Mouse (Mus musculus) heart, postnatal 0 days (tissue): ENCODE results near the gene Carmil2. TPM values are rescaled to one million over a fixed set of nuclear protein-coding genes. Genes with fewer than 3 reads are reported as not detected.

Source experiments
- ATAC-seq: fragments of 200-750 bp; cut with Nextera tagmentation; 2 replicates; pipeline ENCODE4 v1.8.0; 2017; ENCODE audit warnings: low read depth, moderate number of reproducible peaks, moderate library complexity; ENCODE audit not compliant: insufficient read depth
- DNase-seq: peaks from one replicate; pipeline ENCODE4 v3.0.0-alpha.2; 2016; ENCODE audit warnings: low spot score
- H3K27ac ChIP-seq: fragments of 300-500 bp; sonication (generic); 2 replicates; pipeline ENCODE4 v1.5.1; 2014; ENCODE audit warnings: low read depth, mild to moderate bottlenecking
- H3K27me3 ChIP-seq: fragments of 300-500 bp; sonication (generic); 2 replicates; pipeline ENCODE4 v1.6.1; 2014; ENCODE audit warnings: low read length, mixed read lengths; ENCODE audit not compliant: control insufficient read depth, insufficient read depth
- H3K36me3 ChIP-seq: fragments of 300-500 bp; sonication (generic); replicated peaks from 2 replicates; pipeline ENCODE4 v1.6.1; 2014; ENCODE audit warnings: low read length, mixed read lengths; ENCODE audit not compliant: control insufficient read depth, insufficient read depth
- H3K4me1 ChIP-seq: fragments of 300-500 bp; sonication (generic); 2 replicates; pipeline ENCODE4 v1.6.1; 2014; ENCODE audit warnings: antibody characterized with exemption; ENCODE audit not compliant: control insufficient read depth, insufficient read depth
- H3K4me2 ChIP-seq: fragments of 300-500 bp; sonication (generic); 2 replicates; pipeline ENCODE4 v1.6.1; 2014; ENCODE audit warnings: low read depth, mild to moderate bottlenecking, low read length, moderate library complexity
- H3K4me3 ChIP-seq: fragments of 300-500 bp; sonication (generic); 2 replicates; pipeline ENCODE4 v1.5.1; 2014; ENCODE audit warnings: low read depth, low read length
- H3K9ac ChIP-seq: fragments of 300-500 bp; sonication (generic); replicated peaks from 2 replicates; pipeline ENCODE4 v1.6.1; 2014; ENCODE audit warnings: low read depth, low read length, mixed read lengths
- H3K9me3 ChIP-seq: fragments of 300-500 bp; sonication (generic); replicated peaks from 2 replicates; pipeline ENCODE4 v1.6.1; 2016; ENCODE audit warnings: low read length; ENCODE audit not compliant: control insufficient read depth
- CTCF ChIP-seq: IDR thresholded peaks from 2 replicates; pipeline ENCODE4 v1.5.1; 2016; ENCODE audit warnings: antibody characterized with exemption, control low read depth, low read depth
- EP300 ChIP-seq: IDR thresholded peaks from 2 replicates; pipeline ENCODE4 v1.6.1; 2016; ENCODE audit warnings: antibody characterized with exemption, low read depth
- WGBS: fragments of 180-500 bp; shearing (Covaris S2); extraction: QIAGEN DNeasy Blood & Tissue Kit; methylation state at CpG from one replicate; pipeline ENCODE4 v1.1.7; 2014; 5-methylcytosine and 5-hydroxymethylcytosine counted together
- polyA plus RNA-seq: library from polyadenylated mRNA; unstranded; fragments of >200 nt; fragmentation: Nextera tagmentation; extraction: Ambion mirVana; gene quantifications from 2 replicates; pipeline ENCODE4 v1.2.1, GENCODE M21; 2015
- total RNA-seq: library from RNA; depleted of rRNA; stranded (reverse); fragments of >200 nt; gene quantifications from 2 replicates; pipeline ENCODE4 v1.2.3, GENCODE M21; 2014; ENCODE audit warnings: low replicate concordance

Carmil2 gene
- total and polyA plus RNA-seq, 2 experiments from 2014 or later, result 0.05 to 1.3 TPM

DNA sequence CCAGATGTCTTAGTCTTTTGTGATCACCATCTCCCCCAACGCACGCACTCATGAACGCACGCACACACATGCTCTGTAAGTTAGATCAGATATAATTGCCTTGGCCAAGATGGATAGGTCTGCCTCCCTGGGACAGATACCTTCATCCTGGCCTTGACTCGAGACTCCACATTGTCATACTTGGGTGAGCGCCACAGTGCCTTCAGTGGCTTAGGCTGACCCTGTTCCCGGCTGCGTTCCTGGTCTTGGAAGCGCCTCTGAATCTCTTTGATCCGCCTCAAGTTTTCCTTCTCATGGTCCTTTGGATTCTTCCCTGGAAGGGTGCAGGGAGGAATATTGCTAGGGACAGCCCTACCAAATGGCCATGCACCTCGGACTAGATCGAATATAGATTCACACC, 20.4 kb downstream of the Carmil2 start:
- Histone ChIP-seq H3K4me2 (no peak overlapping the region), H3K36me3 (no peaks in the 10 kb centered on the region), H3K9ac (no peak overlapping the region), H3K4me3 (no peak overlapping the region), H3K27me3 (no peaks in the 10 kb centered on the region), H3K4me1 (peaks cover 12% of the 10 kb centered on the region; the same call in 1 of the 2 replicates), H3K9me3 (no peaks in the 10 kb centered on the region), H3K27ac (no peak overlapping the region)
- 87% methylated on average over 12 of the region's 12 CpGs for WGBS
- DNase-seq (no peak), ATAC-seq (no peak)
- TF ChIP-seq CTCF (no peak), EP300 (no peak)

DNA sequence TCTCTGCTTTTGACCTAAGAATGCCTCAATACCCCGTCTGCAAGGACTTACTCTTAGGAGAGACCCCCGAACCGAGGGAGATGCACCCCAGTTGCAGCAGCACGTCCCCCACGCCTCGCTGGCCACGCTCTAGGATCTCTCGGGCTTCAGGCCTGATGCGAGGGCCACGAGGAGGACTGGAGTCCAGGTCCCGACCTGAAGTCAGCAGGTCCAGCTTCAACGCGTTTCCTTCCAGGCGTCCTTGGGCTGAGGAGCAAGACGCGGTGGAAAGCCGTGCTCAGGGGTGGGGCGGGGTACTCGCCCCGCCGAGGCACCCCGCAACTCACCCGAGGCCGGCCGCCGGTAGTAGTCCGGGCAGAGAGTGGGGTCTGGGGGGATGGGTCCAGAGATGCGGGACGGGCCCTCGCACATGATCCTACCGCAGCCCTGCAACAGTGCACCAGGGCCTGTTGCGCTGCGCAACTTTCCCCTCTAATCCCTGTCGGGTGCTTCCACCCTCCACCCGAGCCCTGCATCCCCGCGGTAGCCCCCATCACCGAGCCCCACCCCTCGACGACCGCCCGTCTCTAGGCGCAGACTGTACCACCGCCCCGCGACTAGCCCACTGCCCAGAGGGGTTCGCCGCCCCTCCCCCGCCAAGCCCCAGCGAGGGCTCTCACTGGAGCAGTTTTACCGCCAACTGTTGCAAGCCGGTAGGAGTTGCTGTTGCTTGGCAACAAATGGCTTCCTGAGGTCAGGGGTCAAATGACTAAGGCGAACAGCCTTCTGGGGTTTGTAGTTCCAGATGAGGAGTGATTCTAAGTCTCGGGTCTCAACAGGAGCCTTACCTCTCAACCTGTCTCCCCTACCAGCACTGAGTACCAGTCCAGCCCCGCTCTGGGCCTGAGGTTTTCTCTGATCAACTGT, 21.7 kb downstream of the Carmil2 start, which contains the start of the genes 4933405L10Rik and Enkd1:
Gene 4933405L10Rik (plus strand): TSS at position 158 of the 906 bp plus-strand sequence.
Gene Enkd1 (minus strand): TSS at position 713 of the 906 bp plus-strand sequence.
- Histone ChIP-seq H3K9ac (peak within 1 kb of the TSS; percentile 51), H3K9me3 (no peaks in the 10 kb centered on the region), H3K27ac (no peak within 1 kb of the TSS), H3K27me3 (no peaks in the 10 kb centered on the region), H3K36me3 (no peaks in the 10 kb centered on the region), H3K4me3 (peak within 1 kb of the TSS; percentile 79), H3K4me1 (peaks cover 12% of the 10 kb centered on the region; the same call in 1 of the 2 replicates), H3K4me2 (peak within 1 kb of the TSS; percentile 95)
- 1% methylated on average over 55 of the region's 55 CpGs for WGBS
- ATAC-seq (peak; percentile 83), DNase-seq (peak; percentile 85)
- TF ChIP-seq CTCF (no peak), EP300 (no peak)

DNA sequence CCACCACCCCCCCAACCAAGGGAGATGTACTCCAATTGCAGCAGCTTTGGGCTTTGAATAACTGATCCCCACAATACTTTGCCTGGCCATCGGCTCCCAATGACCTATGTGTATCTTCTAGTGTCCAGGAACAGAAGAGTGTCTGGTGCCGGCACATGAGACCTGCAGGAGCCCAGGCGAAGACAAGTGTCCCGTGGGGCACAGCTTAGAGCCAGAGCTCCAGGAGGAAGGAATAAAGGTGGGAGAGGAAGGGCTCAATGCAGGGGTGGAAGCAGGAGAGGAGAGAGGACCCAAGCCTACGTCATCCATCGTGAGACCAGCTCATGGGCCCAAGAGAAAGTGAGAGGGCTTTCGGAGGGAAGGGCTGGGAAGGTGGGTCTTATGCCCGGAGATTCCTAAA, 22.6 kb downstream of the Carmil2 start:
- 88% methylated on average over 8 of the region's 8 CpGs for WGBS
- H3K4me3 ChIP-seq, result no peak overlapping the region

DNA sequence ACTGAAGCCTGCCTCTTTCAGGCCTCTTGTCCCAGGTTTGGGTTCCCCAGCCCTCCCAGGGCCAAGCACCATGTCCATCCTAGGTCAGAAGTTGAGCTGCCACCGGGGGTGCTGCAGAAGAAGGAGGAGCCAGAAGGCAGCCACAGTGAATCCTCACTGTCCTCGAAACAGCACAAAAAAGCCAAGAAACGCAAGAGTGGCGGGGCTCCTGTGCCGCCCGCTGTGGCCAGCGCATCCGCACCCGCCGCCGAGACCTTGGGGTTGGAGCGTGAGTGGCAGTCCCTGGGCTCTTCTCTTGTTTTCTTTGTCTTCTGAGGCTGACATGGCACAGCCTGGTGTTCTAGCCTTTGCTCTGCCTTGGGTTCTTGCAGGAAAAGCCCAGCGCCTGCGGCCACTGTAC, 23.2 kb downstream of the Carmil2 start:
- Histone ChIP-seq H3K27ac (no peak overlapping the region), H3K4me1 (peaks cover 12% of the 10 kb centered on the region; the same call in 1 of the 2 replicates), H3K4me2 (no peak overlapping the region), H3K4me3 (no peak overlapping the region), H3K27me3 (no peaks in the 10 kb centered on the region), H3K9ac (no peak overlapping the region), H3K9me3 (no peaks in the 10 kb centered on the region), H3K36me3 (no peaks in the 10 kb centered on the region)
- DNase-seq (no peak), ATAC-seq (no peak)
- no peak for TF ChIP-seq EP300
- TF ChIP-seq CTCF, result no peak
- WGBS, result 72% methylated on average over 14 of the region's 14 CpGs

More for the DNA sequence above, 22.6 kb downstream of the Carmil2 start:
- ATAC-seq, result no peak
- Histone ChIP-seq H3K27ac (no peak overlapping the region), H3K4me2 (no peak overlapping the region), H3K9me3 (no peaks in the 10 kb centered on the region), H3K4me1 (peaks cover 12% of the 10 kb centered on the region; the same call in 1 of the 2 replicates), H3K27me3 (no peaks in the 10 kb centered on the region), H3K9ac (no peak overlapping the region), H3K36me3 (no peaks in the 10 kb centered on the region)
- no peak for DNase-seq
- TF ChIP-seq CTCF, result no peak
- no peak for TF ChIP-seq EP300

DNA sequence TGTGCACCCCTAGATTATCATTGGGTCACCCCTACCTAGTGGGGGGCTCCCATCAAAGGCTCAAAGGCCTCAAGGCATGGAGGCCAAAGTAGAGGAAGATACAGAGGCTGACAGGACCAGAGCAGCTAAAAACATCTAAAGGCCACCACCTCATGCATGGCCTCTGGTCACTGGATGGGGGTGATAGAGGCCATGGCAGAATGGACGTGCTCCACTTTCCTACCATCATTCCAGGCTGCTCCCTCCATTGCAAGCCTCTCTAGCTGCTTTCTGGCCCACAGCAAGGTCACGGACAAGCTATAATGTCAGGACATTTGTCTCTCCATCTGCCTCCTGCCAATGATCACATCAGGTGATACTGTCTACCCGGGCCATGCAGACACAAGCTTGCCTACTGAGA, 26.2 kb downstream of the Carmil2 start:
- DNase-seq, result no peak
- WGBS, result 65% methylated on average over 3 of the region's 3 CpGs
- no peak overlapping the region for H3K4me3 ChIP-seq
- TF ChIP-seq EP300, result no peak
- no peak for TF ChIP-seq CTCF
- H3K4me2 ChIP-seq, result no peak overlapping the region
- ATAC-seq, result no peak
- no peaks in the 10 kb centered on the region for H3K27me3 ChIP-seq
- H3K4me1 ChIP-seq, result peaks cover 4% of the 10 kb centered on the region; the same call in 1 of the 2 replicates
- no peak overlapping the region for H3K9ac ChIP-seq
- peaks cover 5% of the 10 kb centered on the region; the same call in 1 of the 2 replicates for H3K36me3 ChIP-seq
- H3K9me3 ChIP-seq, result no peaks in the 10 kb centered on the region
- H3K27ac ChIP-seq, result no peak overlapping the region
